Mouse (Mus musculus): Measurements from ENCODE around the gene Tctex1d4.

GRCm38 (mm10) chr4:117132794-117133143, 6.2 kb downstream of the Tctex1d4 start:
- no peak for TF ChIP-seq CTCF (IDR thresholded peaks at IDR 0.05)
- TF ChIP-seq POLR2A (IDR thresholded peaks at IDR 0.05; ENCODE audit: insufficient read depth, low read depth, low read length) = no peak
- no peak for TF ChIP-seq EP300 (IDR thresholded peaks at IDR 0.05; ENCODE audit: insufficient read depth, low read depth, low read length)

Data from heart, adult 2 months (tissue).